Mouse (Mus musculus) forebrain, embryonic 12.5 days (tissue): ENCODE measurements at regions not wholly inside any gene's neighbourhood (a gene's known extent, or its start where the extent isn't known, plus 50 kb on each side); places are given as distances from the start of the nearest gene placed in this dataset.
A peak's percentile ranks its signal among the peaks of the same experiment; 100 is the strongest.

Experiments used
- ATAC-seq: fragments of 200-750 bp; cut with Nextera tagmentation; 2 replicates; pipeline ENCODE4 v1.8.0; 2017; ENCODE audit warnings: moderate TSS enrichment; ENCODE audit not compliant: low FRiP score
- H3K27ac ChIP-seq: fragments of 300-500 bp; sonication (generic); 2 replicates; pipeline ENCODE4 v1.5.1; 2016; ENCODE audit warnings: mild to moderate bottlenecking
- H3K27me3 ChIP-seq: fragments of 300-500 bp; sonication (generic); 2 replicates; pipeline ENCODE4 v1.6.1; 2016; ENCODE audit warnings: mild to moderate bottlenecking
- H3K36me3 ChIP-seq: fragments of 300-500 bp; sonication (generic); replicated peaks from 2 replicates; pipeline ENCODE4 v1.6.1; 2016; ENCODE audit warnings: mild to moderate bottlenecking
- H3K4me1 ChIP-seq: fragments of 300-500 bp; sonication (generic); 2 replicates; pipeline ENCODE4 v1.6.1; 2016
- H3K4me2 ChIP-seq: fragments of 300-500 bp; sonication (generic); 2 replicates; pipeline ENCODE4 v1.6.1; 2016; ENCODE audit warnings: mild to moderate bottlenecking, moderate library complexity
- H3K4me3 ChIP-seq: fragments of 300-500 bp; sonication (generic); replicated peaks from 2 replicates; pipeline ENCODE4 v1.5.1; 2016; ENCODE audit warnings: mild to moderate bottlenecking
- H3K9ac ChIP-seq: fragments of 300-500 bp; sonication (generic); 2 replicates; pipeline ENCODE4 v1.6.1; 2016; ENCODE audit warnings: mild to moderate bottlenecking
- H3K9me3 ChIP-seq: fragments of 300-500 bp; sonication (generic); 2 replicates; pipeline ENCODE4 v1.6.1; 2016
- WGBS: fragments of 180-500 bp; shearing (Covaris S2); methylation state at CpG from one replicate; pipeline ENCODE4 v1.1.7; 2016; 5-methylcytosine and 5-hydroxymethylcytosine counted together

DNA sequence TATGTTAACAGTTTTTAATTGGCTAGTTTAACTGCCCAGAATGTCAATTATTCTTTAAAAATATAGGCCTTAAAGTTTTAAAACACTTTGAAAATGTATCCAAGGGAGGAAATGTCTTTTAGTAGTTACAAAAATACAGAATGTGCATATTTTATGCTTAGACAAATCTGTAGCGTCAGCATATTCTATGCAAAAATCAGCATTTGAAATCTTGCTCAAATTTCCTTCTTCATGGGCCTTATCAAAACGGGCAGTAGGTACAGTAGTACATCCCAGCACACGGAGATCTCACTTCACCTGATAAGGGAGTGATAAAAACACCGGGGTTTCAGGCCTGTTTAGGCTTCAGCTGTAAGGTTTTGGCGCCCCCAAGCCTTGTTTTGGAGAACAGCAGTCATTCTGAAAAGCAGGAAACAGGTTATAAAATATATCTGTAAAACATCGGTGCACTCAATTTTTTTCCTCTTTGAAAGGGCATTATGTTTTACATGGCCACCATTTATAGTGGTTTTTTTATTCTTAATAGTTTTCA is 435.7 kb upstream of the Adgrl4 start:
- H3K27me3 ChIP-seq: no peaks in the 10 kb centered on the region
- H3K4me2 ChIP-seq: no peak overlapping the region
- no peak overlapping the region for H3K27ac ChIP-seq
- no peaks in the 10 kb centered on the region for H3K36me3 ChIP-seq
- H3K9me3 ChIP-seq: no peaks in the 10 kb centered on the region
- H3K9ac ChIP-seq: no peak overlapping the region
- H3K4me3 ChIP-seq: no peak overlapping the region
- ATAC-seq: no peak
- H3K4me1 ChIP-seq: no peaks in the 10 kb centered on the region
- 43% methylated on average over 6 of the region's 6 CpGs for WGBS

DNA sequence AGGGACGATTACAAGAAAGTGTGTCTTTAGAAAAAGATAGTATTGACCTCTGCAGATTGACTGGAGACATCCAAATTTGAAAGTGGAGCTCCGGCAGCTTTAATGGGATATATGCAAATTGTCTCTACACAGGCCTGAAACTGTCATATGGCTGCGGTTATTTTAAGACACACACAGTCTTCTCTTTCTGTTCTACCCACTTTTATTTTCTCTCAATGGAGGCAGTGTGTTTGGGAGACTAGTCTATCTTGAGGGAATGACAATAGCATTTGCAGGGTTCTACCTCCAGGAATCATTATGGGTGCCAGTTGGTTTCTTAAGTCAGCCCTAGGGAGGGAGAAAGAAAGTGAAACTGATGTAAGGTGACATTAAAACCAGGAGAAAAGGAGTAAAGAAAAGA is 434.2 kb upstream of the Adgrl4 start:
- no peak overlapping the region for H3K4me2 ChIP-seq
- no peak for ATAC-seq
- H3K9me3 ChIP-seq: no peaks in the 10 kb centered on the region
- H3K9ac ChIP-seq: no peak overlapping the region
- no peaks in the 10 kb centered on the region for H3K36me3 ChIP-seq
- no peak overlapping the region for H3K4me3 ChIP-seq
- no peaks in the 10 kb centered on the region for H3K4me1 ChIP-seq
- 57% methylated on average over 3 of the region's 3 CpGs for WGBS
- H3K27ac ChIP-seq: no peak overlapping the region
- no peaks in the 10 kb centered on the region for H3K27me3 ChIP-seq

DNA sequence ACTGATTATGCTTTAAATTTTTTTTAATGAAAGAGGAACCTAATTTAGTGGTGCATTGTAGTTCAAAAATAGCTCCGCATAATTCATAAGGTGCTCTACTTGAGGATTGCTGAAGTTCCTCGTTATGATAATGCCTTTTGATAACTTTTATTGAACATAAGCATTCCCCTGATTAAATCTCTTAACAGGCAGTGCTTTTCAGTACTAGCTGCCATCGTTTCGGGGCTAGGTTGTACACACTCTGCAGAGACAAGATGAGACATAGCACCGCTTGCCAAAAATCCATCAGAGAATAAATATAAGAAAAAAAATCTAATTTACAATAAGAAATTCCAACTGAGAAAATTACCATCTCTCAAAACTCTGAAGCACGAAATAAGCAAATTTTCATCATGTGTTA is 433.7 kb upstream of the Adgrl4 start:
- no peak overlapping the region for H3K4me3 ChIP-seq
- no peaks in the 10 kb centered on the region for H3K4me1 ChIP-seq
- H3K9ac ChIP-seq: no peak overlapping the region
- H3K27ac ChIP-seq: no peak overlapping the region
- no peak overlapping the region for H3K4me2 ChIP-seq
- WGBS: 57% methylated on average over 6 of the region's 6 CpGs
- no peaks in the 10 kb centered on the region for H3K27me3 ChIP-seq
- H3K36me3 ChIP-seq: no peaks in the 10 kb centered on the region
- no peak for ATAC-seq
- no peaks in the 10 kb centered on the region for H3K9me3 ChIP-seq

DNA sequence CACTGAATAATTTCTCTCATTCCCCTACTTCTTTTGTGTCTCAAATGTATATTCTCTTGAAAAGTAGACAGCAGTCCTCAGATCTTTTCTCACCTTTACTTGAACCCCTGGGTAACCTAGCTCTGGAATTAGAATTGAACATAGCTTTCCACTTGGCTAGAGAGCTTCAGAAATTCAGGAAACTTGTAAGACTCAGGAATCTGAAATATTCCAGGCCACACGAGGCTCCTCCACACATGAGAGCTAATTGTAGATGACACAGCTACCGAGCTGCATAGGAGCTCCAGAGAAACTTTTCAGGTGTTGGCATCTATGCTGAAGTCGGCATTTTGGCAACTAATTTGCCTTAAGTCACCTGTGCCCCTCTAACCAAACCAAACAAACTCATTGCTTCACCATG is 417.7 kb upstream of the Adgrl4 start:
- Histone ChIP-seq H3K4me3 (no peak overlapping the region), H3K4me2 (no peak overlapping the region), H3K9ac (no peak overlapping the region), H3K36me3 (no peaks in the 10 kb centered on the region), H3K9me3 (no peaks in the 10 kb centered on the region), H3K27me3 (no peaks in the 10 kb centered on the region), H3K27ac (no peak overlapping the region), H3K4me1 (no peaks in the 10 kb centered on the region)
- ATAC-seq: no peak
- WGBS: 82% methylated on average over 3 of the region's 3 CpGs

GRCm38 (mm10) chr3:151057491-151057890 is 380.2 kb upstream of the Adgrl4 start:
- Histone ChIP-seq H3K4me3 (no peak overlapping the region), H3K9ac (no peak overlapping the region), H3K9me3 (no peaks in the 10 kb centered on the region), H3K36me3 (no peaks in the 10 kb centered on the region), H3K4me2 (no peak overlapping the region), H3K27ac (no peak overlapping the region), H3K27me3 (no peaks in the 10 kb centered on the region), H3K4me1 (no peaks in the 10 kb centered on the region)
- WGBS: 74% methylated on average over 3 of the region's 3 CpGs
- ATAC-seq: no peak

GRCm38 (mm10) chr3:151072322-151072721 is 365.4 kb upstream of the Adgrl4 start:
- H3K9me3 ChIP-seq: no peaks in the 10 kb centered on the region
- no peaks in the 10 kb centered on the region for H3K27me3 ChIP-seq
- no peak overlapping the region for H3K27ac ChIP-seq
- H3K36me3 ChIP-seq: no peaks in the 10 kb centered on the region
- H3K4me1 ChIP-seq: no peaks in the 10 kb centered on the region
- no peak overlapping the region for H3K4me3 ChIP-seq
- no peak overlapping the region for H3K9ac ChIP-seq
- H3K4me2 ChIP-seq: no peak overlapping the region
- no peak for ATAC-seq

DNA sequence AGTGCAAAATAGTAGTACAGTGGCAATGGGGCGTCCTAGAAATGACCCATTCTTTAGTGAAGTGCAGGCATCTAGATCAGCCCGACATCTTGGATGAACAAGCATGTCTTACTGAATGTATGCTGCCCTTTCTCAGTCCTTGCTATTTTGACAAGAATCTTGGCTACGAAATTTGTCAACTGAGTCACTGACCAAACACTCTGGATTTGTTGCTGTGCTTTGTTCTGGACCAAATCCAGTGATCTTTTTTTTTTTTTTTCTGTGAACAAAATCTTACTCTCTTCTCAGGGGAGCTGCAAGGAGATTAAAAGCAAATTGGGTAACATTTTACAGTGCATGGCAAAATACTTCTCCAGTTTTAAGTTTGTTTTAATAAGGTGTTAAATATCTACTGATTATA is 320.9 kb upstream of the Adgrl4 start:
- Histone ChIP-seq H3K27ac (no peak overlapping the region), H3K9me3 (no peaks in the 10 kb centered on the region), H3K4me2 (no peak overlapping the region), H3K4me1 (0 out of 2 replicates have a peak, but pooled peaks cover 3% of the 10 kb centered on the region), H3K9ac (no peak overlapping the region), H3K36me3 (no peaks in the 10 kb centered on the region), H3K27me3 (peaks cover 5% of the 10 kb centered on the region; the same call in 1 of the 2 replicates), H3K4me3 (no peak overlapping the region)
- ATAC-seq: no peak
- WGBS: 61% methylated on average over 3 of the region's 3 CpGs

GRCm38 (mm10) chr3:151117583-151118041 is 320.1 kb upstream of the Adgrl4 start:
- WGBS: 49% methylated on average over 3 of the region's 3 CpGs
- Histone ChIP-seq H3K27me3 (peaks cover 5% of the 10 kb centered on the region; the same call in 1 of the 2 replicates), H3K27ac (no peak overlapping the region), H3K4me3 (no peak overlapping the region), H3K9ac (no peak overlapping the region), H3K9me3 (no peaks in the 10 kb centered on the region), H3K36me3 (no peaks in the 10 kb centered on the region), H3K4me2 (no peak overlapping the region), H3K4me1 (0 out of 2 replicates have a peak, but pooled peaks cover 3% of the 10 kb centered on the region)
- peak; percentile 36; the same call in 1 of the 2 replicates for ATAC-seq

DNA sequence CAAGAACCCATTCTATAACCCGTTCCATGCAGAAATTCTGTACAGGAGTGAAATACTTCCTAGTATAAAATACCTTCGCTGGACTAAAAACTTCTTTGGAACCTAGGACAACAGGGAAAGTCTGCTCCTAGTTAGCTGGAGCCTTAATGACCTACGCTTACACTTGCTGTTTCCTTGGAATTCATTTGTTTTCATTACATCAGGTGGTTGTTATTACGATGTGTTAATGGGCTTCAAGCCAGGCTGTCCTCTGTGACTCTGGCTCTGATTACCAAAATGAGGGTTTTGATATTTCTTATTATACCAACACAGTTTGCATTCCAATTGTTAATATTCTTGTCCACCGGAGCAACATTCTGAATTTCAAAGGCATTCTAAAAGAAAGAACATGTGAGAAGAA is 313.6 kb upstream of the Adgrl4 start:
- ATAC-seq: no peak
- H3K4me2 ChIP-seq: no peak overlapping the region

GRCm38 (mm10) chr3:151146889-151147288 is 290.8 kb upstream of the Adgrl4 start:
- 85% methylated on average over 2 of the region's 2 CpGs for WGBS
- no peak for ATAC-seq
- H3K4me3 ChIP-seq: no peak overlapping the region
- H3K36me3 ChIP-seq: no peaks in the 10 kb centered on the region
- H3K9ac ChIP-seq: no peak overlapping the region
- no peaks in the 10 kb centered on the region for H3K4me1 ChIP-seq
- H3K4me2 ChIP-seq: no peak overlapping the region
- no peaks in the 10 kb centered on the region for H3K27me3 ChIP-seq
- H3K9me3 ChIP-seq: no peaks in the 10 kb centered on the region
- H3K27ac ChIP-seq: no peak overlapping the region

More for the DNA sequence above, 313.6 kb upstream of the Adgrl4 start:
- no peaks in the 10 kb centered on the region for H3K36me3 ChIP-seq
- no peak overlapping the region for H3K27ac ChIP-seq
- no peak overlapping the region for H3K4me3 ChIP-seq
- H3K9me3 ChIP-seq: no peaks in the 10 kb centered on the region
- no peaks in the 10 kb centered on the region for H3K4me1 ChIP-seq
- H3K27me3 ChIP-seq: no peaks in the 10 kb centered on the region
- no peak overlapping the region for H3K9ac ChIP-seq
- WGBS: 61% methylated on average over 5 of the region's 5 CpGs

DNA sequence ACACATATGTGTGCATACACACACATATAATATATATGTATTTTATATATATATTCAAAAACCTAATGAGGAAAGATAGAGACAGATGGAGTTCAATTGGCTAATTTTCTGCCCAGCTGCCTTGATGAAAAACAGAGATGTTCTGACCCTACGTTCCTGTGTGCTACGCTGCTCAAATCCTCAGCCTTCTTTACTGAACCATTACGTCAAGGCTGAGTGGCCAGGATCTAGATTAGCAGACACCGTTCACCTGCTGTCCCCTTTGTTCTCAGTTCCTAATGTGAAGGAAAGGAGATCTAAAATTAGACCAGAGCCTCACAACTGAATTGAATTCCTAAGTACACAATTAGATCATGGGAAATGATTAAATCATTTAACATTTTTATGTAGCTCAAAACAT is 284.3 kb upstream of the Adgrl4 start:
- H3K27ac ChIP-seq: no peak overlapping the region
- H3K4me2 ChIP-seq: no peak overlapping the region
- H3K9me3 ChIP-seq: no peaks in the 10 kb centered on the region
- no peak overlapping the region for H3K4me3 ChIP-seq
- 0 out of 2 replicates have a peak, but pooled peaks have one; percentile 23 for ATAC-seq
- 9% methylated on average over 4 of the region's 4 CpGs for WGBS
- H3K27me3 ChIP-seq: no peaks in the 10 kb centered on the region
- H3K36me3 ChIP-seq: no peaks in the 10 kb centered on the region
- H3K4me1 ChIP-seq: no peaks in the 10 kb centered on the region
- H3K9ac ChIP-seq: no peak overlapping the region

- 80% methylated on average over 1 of the region's 1 CpGs for WGBS
These were observed 277.2 kb upstream of the Adgrl4 start for GRCm38 (mm10) chr3:151160516-151160915.

GRCm38 (mm10) chr3:151182132-151182531 is 255.6 kb upstream of the Adgrl4 start:
- no peaks in the 10 kb centered on the region for H3K27me3 ChIP-seq
- no peaks in the 10 kb centered on the region for H3K36me3 ChIP-seq
- no peaks in the 10 kb centered on the region for H3K9me3 ChIP-seq
- no peak overlapping the region for H3K4me3 ChIP-seq
- H3K4me1 ChIP-seq: no peaks in the 10 kb centered on the region
- no peak overlapping the region for H3K9ac ChIP-seq
- WGBS: 45% methylated on average over 2 of the region's 2 CpGs
- no peak overlapping the region for H3K27ac ChIP-seq
- H3K4me2 ChIP-seq: no peak overlapping the region
- ATAC-seq: peak; percentile 33; the same call in 1 of the 2 replicates

More at GRCm38 (mm10) chr3:151160516-151160915, 277.2 kb upstream of the Adgrl4 start:
- Histone ChIP-seq H3K4me1 (no peaks in the 10 kb centered on the region), H3K27ac (no peak overlapping the region), H3K27me3 (no peaks in the 10 kb centered on the region), H3K36me3 (no peaks in the 10 kb centered on the region), H3K4me2 (no peak overlapping the region), H3K9ac (no peak overlapping the region), H3K4me3 (no peak overlapping the region), H3K9me3 (no peaks in the 10 kb centered on the region)
- ATAC-seq: no peak
